8 mouse cellular contexts compared by ENCODE assay signal in genomic region chr6:83866423-83866822, GRCm38 (mm10). TPM values are rescaled to one million over a fixed set of nuclear protein-coding genes. Genes with fewer than 3 reads are reported as not detected.
A peak's percentile ranks its signal among the peaks of the same experiment; 100 is the strongest.
DNase-seq lines count a peak whose midpoint lies in the region; ATAC-seq and TF ChIP-seq lines count a peak whose summit lies in the region.

No protein-coding gene starts in this region.

- no peaks in the 10 kb centered on the region; the same call in none of the 2 replicates for H3K4me1 ChIP-seq in heart, adult 2 months (ENCODE audit: control insufficient read depth, insufficient read depth, low read length)
- H3K4me1 ChIP-seq in limb, embryonic 15.5 days, result peaks cover 13% of the 10 kb centered on the region
- peaks cover 7% of the 10 kb centered on the region; the same call in 1 of the 2 replicates for H3K4me1 ChIP-seq in stomach, embryonic 16.5 days (ENCODE audit: control insufficient read depth, insufficient read depth, low read length)

- TF ChIP-seq EP300 in heart, adult 2 months (IDR thresholded peaks at IDR 0.05; ENCODE audit: insufficient read depth, low read depth, low read length), result no peak

- no peaks in the 10 kb centered on the region for H3K27me3 ChIP-seq in heart, adult 2 months (ENCODE audit: control insufficient read depth, insufficient read depth, low read length)
- H3K27me3 ChIP-seq in limb, embryonic 15.5 days, result no peaks in the 10 kb centered on the region; the same call in 1 of the 2 replicates
- no peaks in the 10 kb centered on the region for H3K27me3 ChIP-seq in stomach, embryonic 16.5 days (ENCODE audit: control insufficient read depth, insufficient read depth, low read length)

- H3K79me2 ChIP-seq in heart, adult 2 months (replicated peaks; ENCODE audit: control insufficient read depth, insufficient read depth, low read length), result no peaks in the 10 kb centered on the region

- no peak for DNase-seq in heart, adult 2 months
- DNase-seq in heart, adult 18-20 months, result no peak
- peak; percentile 9 for DNase-seq in thymus, postnatal 14 days
- no peak for DNase-seq in thymus, adult 18-20 months
- no peak for DNase-seq in right cerebral cortex, postnatal 25 days
- DNase-seq in natural killer cell, adult 2 months (ENCODE audit: low spot score in 2 of 2), result no peak

- H3K9me3 ChIP-seq in limb, embryonic 15.5 days, result no peaks in the 10 kb centered on the region
- H3K9me3 ChIP-seq in stomach, embryonic 16.5 days (replicated peaks; ENCODE audit: control insufficient read depth, low read length), result no peaks in the 10 kb centered on the region

- no peak overlapping the region for H3K27ac ChIP-seq in heart, adult 2 months
- H3K27ac ChIP-seq in limb, embryonic 15.5 days, result no peak overlapping the region
- no peak overlapping the region for H3K27ac ChIP-seq in stomach, embryonic 16.5 days (ENCODE audit: low read length)

- intact Hi-C loops in heart, adult 2 months (cut with DNase I), result no loop called here

- TF ChIP-seq CTCF in heart, adult 2 months (IDR thresholded peaks at IDR 0.05), result no peak

- peak overlapping the region; percentile 77; the same call in 1 of the 2 replicates for H3K4me3 ChIP-seq in heart, adult 2 months
- H3K4me3 ChIP-seq in limb, embryonic 15.5 days, result peak overlapping the region; percentile 71; the same call in 1 of the 2 replicates
- 0 out of 2 replicates have a peak overlapping the region, but pooled peaks have one; percentile 62 for H3K4me3 ChIP-seq in stomach, embryonic 16.5 days (replicated peaks; ENCODE audit: low read length)

- no peak for ATAC-seq in limb, embryonic 15.5 days (ENCODE audit: insufficient number of reproducible peaks, low FRiP score, low TSS enrichment, low read depth)
- ATAC-seq in stomach, embryonic 16.5 days (ENCODE audit: insufficient read depth, low FRiP score), result no peak

- no peaks in the 10 kb centered on the region for H3K36me3 ChIP-seq in heart, adult 2 months (ENCODE audit: control insufficient read depth, insufficient read depth, low read length)
- H3K36me3 ChIP-seq in limb, embryonic 15.5 days, result no peaks in the 10 kb centered on the region
- H3K36me3 ChIP-seq in stomach, embryonic 16.5 days (ENCODE audit: control insufficient read depth, insufficient read depth, low read length), result no peaks in the 10 kb centered on the region

- H3K9ac ChIP-seq in heart, adult 2 months (ENCODE audit: low read depth, low read length), result no peak overlapping the region
- H3K9ac ChIP-seq in limb, embryonic 15.5 days, result no peak overlapping the region
- H3K9ac ChIP-seq in stomach, embryonic 16.5 days (ENCODE audit: low read length), result no peak overlapping the region

- H3K4me2 ChIP-seq in limb, embryonic 15.5 days, result peak overlapping the region; percentile 100
- H3K4me2 ChIP-seq in stomach, embryonic 16.5 days (ENCODE audit: low read depth, low read length), result peak overlapping the region; percentile 100

- TF ChIP-seq POLR2A in heart, adult 2 months (IDR thresholded peaks at IDR 0.05; ENCODE audit: insufficient read depth, low read depth, low read length), result no peak

- WGBS in heart, adult 2 months, result 35% methylated on average over 4 of the region's 4 CpGs
- 27% methylated on average over 4 of the region's 4 CpGs for WGBS in limb, embryonic 15.5 days
- WGBS in stomach, embryonic 16.5 days, result 28% methylated on average over 4 of the region's 4 CpGs

RNA-seq across cellular contexts. Expression of gene Zfp638, which starts 0.5 kb away (rescaled TPM):
- 10 to 100 TPM; 55.0 to 55.2 TPM for total RNA-seq in heart, adult 2 months (2021)
- polyA plus RNA-seq in heart, adult 2 months (2012; rRNA removed), result 7.3 and 17.2 TPM in 2 replicates
- total RNA-seq in heart, adult 18-20 months (2021), result 10 to 100 TPM; 54.3 to 54.4 TPM
- 46.7 and 59.3 TPM in 2 replicates for polyA plus RNA-seq in limb, embryonic 15.5 days (2015; fragmentation: Nextera tagmentation; extraction: Ambion mirVana)
- 44.4 and 51.6 TPM in 2 replicates for polyA plus RNA-seq in stomach, embryonic 16.5 days (2015; fragmentation: Nextera tagmentation; extraction: Ambion mirVana)

RNA-seq across cellular contexts. Expression of gene Paip2b, which starts 34.9 kb away (rescaled TPM):
- 10 to 100 TPM; 35.4 to 39.4 TPM for total RNA-seq in heart, adult 2 months (2021)
- 13.4 and 31.8 TPM in 2 replicates for polyA plus RNA-seq in heart, adult 2 months (2012; rRNA removed)
- total RNA-seq in heart, adult 18-20 months (2021), result 10 to 100 TPM; 46.4 to 48.3 TPM
- polyA plus RNA-seq in limb, embryonic 15.5 days (2015; fragmentation: Nextera tagmentation; extraction: Ambion mirVana), result 17.6 and 27.9 TPM in 2 replicates
- 18.3 and 19.7 TPM in 2 replicates for polyA plus RNA-seq in stomach, embryonic 16.5 days (2015; fragmentation: Nextera tagmentation; extraction: Ambion mirVana)
